Mouse (Mus musculus) embryonic fibroblast, embryonic 13.5 days (primary cell): ENCODE measurements around the gene Bach2.

Source experiments
- CTCF ChIP-seq: IDR thresholded peaks from 2 replicates; pipeline ENCODE4 v1.5.1; 2011; ENCODE audit warnings: mild to moderate bottlenecking, control low read depth, low read length, moderate library complexity, borderline replicate concordance; ENCODE audit not compliant: insufficient read depth
- POLR2A ChIP-seq: IDR thresholded peaks from 2 replicates; pipeline ENCODE4 v1.6.1; 2011; ENCODE audit warnings: low read depth, mild to moderate bottlenecking, control low read depth, low read length, moderate library complexity

DNA sequence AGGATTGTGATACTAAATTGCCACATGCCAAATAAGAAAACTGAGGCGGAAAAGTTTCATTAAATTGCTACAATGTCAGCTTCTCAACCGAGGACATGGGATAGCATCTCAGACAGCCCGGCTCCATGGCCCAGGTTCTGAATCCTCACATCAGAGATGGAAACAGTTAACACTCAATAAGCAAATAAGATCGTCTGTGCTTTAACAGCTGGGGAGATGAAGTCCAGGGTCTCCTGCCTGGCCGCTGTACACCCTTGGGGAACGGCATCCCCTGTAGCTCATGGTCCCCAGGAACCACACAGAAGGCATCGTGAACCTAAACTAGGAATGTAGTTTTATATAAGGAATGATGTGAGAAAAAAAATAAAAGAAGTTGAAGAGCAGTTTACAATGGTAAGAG lies 297.0 kb downstream of the Bach2 start:
- TF ChIP-seq CTCF (no peak), POLR2A (no peak)
